In the genomic region with DNA sequence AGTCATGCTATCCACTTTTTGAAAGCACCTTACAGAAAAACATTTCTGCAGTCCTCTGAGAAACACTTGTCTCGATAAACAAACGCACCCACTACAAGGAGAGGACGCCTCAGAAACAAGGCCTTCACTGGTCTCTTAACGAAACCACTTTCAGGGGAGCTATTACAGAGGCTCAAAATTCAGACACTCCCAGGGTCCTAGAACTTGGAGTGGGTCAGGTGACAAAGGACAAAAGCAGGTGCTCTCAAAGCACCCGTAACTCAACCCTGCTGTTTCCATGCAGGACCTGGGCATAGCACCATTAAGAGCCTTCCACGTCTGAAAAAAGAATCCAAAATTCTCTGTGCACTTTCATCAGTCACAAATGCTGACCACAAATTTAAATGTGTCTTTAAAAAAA, we compare ENCODE assay signal across 11 mouse cellular contexts.
"Had no signal": no experiment of that assay in that cellular context is flagged by ENCODE, and none has a peak within 500 bp of the region (broad histone marks: within the 10 kb centered on the region; RNA-seq: fewer than 3 reads in every experiment).

No protein-coding gene starts in this region.

- ATAC-seq: liver, postnatal 0 days; midbrain, embryonic 13.5 days had no signal

- H3K4me3 ChIP-seq: layer of hippocampus, adult 2 months; limb, embryonic 12.5 days; liver, embryonic 13.5 days; midbrain, embryonic 13.5 days had no signal

- H3K36me3 ChIP-seq: limb, embryonic 12.5 days; liver, embryonic 13.5 days; midbrain, embryonic 13.5 days had no signal

- DNase-seq: kidney, postnatal 10 days; kidney, postnatal 4 days; liver; liver, embryonic 13.5 days; liver, postnatal 0 days; lung, postnatal 10 days; thymus, postnatal 4 days had no signal

- H3K9me3 ChIP-seq: limb, embryonic 12.5 days; liver, embryonic 13.5 days; midbrain, embryonic 13.5 days had no signal

- H3K27ac ChIP-seq: layer of hippocampus, adult 2 months; limb, embryonic 12.5 days; liver, embryonic 13.5 days; stomach, postnatal 0 days had no signal

- H3K27me3 ChIP-seq: limb, embryonic 12.5 days; liver, embryonic 13.5 days; midbrain, embryonic 13.5 days had no signal

- H3K9ac ChIP-seq: limb, embryonic 12.5 days; liver, embryonic 13.5 days; liver, postnatal 0 days; midbrain, embryonic 13.5 days had no signal

- H3K4me2 ChIP-seq: limb, embryonic 12.5 days; liver, embryonic 13.5 days; midbrain, embryonic 13.5 days had no signal
